Mouse (Mus musculus) MEL (cell line): ENCODE data around the gene Fam71a.

Source experiments
- CTCF ChIP-seq, 3 experiments: IDR thresholded peaks in 2 of 3; conservative IDR thresholded peaks in 1 of 3; 2 replicates each; pipeline ENCODE4 v1.5.1; 2011 to 2012; ENCODE audit warnings: low read length in 3 of 3, low read depth in 2 of 3, mild to moderate bottlenecking in 2 of 3, improper control_type of control experiment in 1 of 3, inconsistent platforms in 1 of 3, mixed read lengths in 1 of 3, moderate library complexity in 1 of 3; ENCODE audit not compliant: control insufficient read depth in 1 of 3, insufficient read depth in 1 of 3, poor library complexity in 1 of 3, severe bottlenecking in 1 of 3
- EP300 ChIP-seq, 2 experiments: IDR thresholded peaks; 2 replicates each; pipeline ENCODE4 v1.6.1; 2011; ENCODE audit warnings: improper control_type of control experiment in 2 of 2, low read length in 2 of 2, low read depth in 1 of 2, mild to moderate bottlenecking in 1 of 2
- KAT2A ChIP-seq: conservative IDR thresholded peaks from 2 replicates; pipeline ENCODE4 v1.6.1; 2012; ENCODE audit warnings: low read depth, low read length, improper control_type of control experiment, inconsistent platforms
- MAFK ChIP-seq: IDR thresholded peaks from 2 replicates; pipeline ENCODE4 v1.6.1; 2011; ENCODE audit warnings: low read depth, mild to moderate bottlenecking, low read length, improper control_type of control experiment, borderline replicate concordance
- MAX ChIP-seq: IDR thresholded peaks from 2 replicates; pipeline ENCODE4 v1.6.1; 2011; ENCODE audit warnings: low read length, improper control_type of control experiment
- MXI1 ChIP-seq: IDR thresholded peaks from 2 replicates; pipeline ENCODE4 v1.6.1; 2011; ENCODE audit warnings: mild to moderate bottlenecking, low read depth, low read length, improper control_type of control experiment
- MYC ChIP-seq: IDR thresholded peaks from 2 replicates; pipeline ENCODE4 v1.6.1; 2011; ENCODE audit warnings: low read depth, mild to moderate bottlenecking, low read length, improper control_type of control experiment, moderate library complexity
- POLR2A ChIP-seq, 2 experiments: IDR thresholded peaks; 2 replicates each; pipeline ENCODE4 v1.6.1; 2011 to 2012; ENCODE audit warnings: low read length in 2 of 2, mild to moderate bottlenecking in 2 of 2, control low read depth in 1 of 2, improper control_type of control experiment in 1 of 2, low read depth in 1 of 2, moderate library complexity in 1 of 2; ENCODE audit not compliant: control insufficient read depth in 1 of 2, insufficient read depth in 1 of 2, poor library complexity in 1 of 2

DNA sequence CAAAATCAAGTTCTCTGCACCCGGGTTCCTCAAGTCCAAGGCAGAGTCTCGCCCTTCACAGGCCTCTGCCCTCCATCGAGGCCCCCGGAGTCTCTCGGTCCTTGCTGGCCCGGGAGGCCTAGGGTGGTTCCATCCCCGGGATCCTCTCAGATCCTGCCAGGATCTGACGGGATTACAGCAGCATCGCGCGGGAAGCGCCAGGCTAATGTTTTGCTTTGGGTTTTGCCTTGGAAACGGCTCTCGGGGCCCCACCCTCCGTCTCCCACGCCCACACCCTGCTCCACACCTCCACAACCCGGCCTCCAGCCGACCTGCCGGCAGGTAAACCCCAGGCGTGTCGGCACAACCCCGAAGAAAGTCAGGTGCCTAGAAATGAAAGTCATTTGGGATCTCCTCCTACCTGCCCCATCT is 20.2 kb upstream of the Fam71a start:
- TF ChIP-seq MXI1: no peak
- TF ChIP-seq EP300 (IDR thresholded peaks at IDR 0.05; ENCODE audit: low read depth in 1 of 2, low read length in 2 of 2): no peak
- no peak for TF ChIP-seq POLR2A (IDR thresholded peaks at IDR 0.05; ENCODE audit: control insufficient read depth in 1 of 2, insufficient read depth in 1 of 2, low read depth in 1 of 2, low read length in 2 of 2, poor library complexity in 1 of 2)
- no peak for TF ChIP-seq CTCF (IDR thresholded peaks at IDR 0.05 in 2 of 3, conservative IDR thresholded peaks at IDR 0.05 in 1 of 3; ENCODE audit: control insufficient read depth in 1 of 3, insufficient read depth in 1 of 3, low read depth in 2 of 3, low read length in 3 of 3, poor library complexity in 1 of 3, severe bottlenecking in 1 of 3)
- TF ChIP-seq MAX: no peak
- TF ChIP-seq KAT2A: no peak
- no peak for TF ChIP-seq MAFK
- TF ChIP-seq MYC: no peak
